Mouse (Mus musculus) spleen, postnatal 14 days (tissue): ENCODE measurements around the gene Fgfr2.

Experiments
- DNase-seq, 2 experiments: peaks; one replicate each; pipeline ENCODE4 v3.0.0; 2021 to 2022; ENCODE audit warnings: low spot score in 2 of 2

The Fgfr2 gene

DNA sequence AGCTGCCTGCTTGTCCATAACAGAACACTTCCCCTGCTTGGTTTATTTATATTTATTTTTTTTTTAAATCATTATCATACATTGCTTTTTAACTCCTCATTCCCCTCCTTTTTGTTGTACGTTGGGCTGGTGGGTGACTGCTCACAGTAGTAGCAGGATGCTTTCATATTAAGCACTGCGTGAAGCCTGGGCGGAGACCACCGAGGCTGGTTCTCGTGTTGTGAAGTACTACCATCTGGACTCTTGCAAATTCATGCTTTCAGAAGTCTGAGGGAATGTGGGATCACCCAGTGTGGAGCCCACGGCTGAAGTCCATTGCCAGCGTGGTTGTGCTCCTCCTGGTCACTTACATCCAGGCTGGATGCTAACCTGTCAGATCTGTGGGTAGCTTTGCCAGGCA is 2391.4 kb downstream of the Fgfr2 start:
- no peak for DNase-seq

DNA sequence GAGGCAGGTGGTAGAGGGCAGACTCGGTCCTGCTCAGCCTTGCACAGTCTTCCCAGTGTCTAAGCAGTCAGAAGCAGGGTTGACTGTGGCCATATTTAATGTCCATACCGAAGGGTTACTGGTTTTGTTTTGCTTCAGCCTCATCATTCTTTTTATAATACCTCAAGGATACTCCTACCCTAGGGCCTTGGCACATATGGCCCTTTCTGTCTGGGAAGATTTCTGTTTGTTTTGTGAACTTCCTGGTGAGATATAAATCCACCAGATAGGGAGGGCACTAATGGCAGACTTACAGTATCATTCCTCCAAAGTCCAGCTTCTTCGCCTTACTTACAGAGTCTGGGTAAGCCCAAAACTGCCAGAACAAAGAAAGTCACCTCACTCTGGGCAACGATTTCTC is 2395.6 kb downstream of the Fgfr2 start:
- no peak for DNase-seq

DNA sequence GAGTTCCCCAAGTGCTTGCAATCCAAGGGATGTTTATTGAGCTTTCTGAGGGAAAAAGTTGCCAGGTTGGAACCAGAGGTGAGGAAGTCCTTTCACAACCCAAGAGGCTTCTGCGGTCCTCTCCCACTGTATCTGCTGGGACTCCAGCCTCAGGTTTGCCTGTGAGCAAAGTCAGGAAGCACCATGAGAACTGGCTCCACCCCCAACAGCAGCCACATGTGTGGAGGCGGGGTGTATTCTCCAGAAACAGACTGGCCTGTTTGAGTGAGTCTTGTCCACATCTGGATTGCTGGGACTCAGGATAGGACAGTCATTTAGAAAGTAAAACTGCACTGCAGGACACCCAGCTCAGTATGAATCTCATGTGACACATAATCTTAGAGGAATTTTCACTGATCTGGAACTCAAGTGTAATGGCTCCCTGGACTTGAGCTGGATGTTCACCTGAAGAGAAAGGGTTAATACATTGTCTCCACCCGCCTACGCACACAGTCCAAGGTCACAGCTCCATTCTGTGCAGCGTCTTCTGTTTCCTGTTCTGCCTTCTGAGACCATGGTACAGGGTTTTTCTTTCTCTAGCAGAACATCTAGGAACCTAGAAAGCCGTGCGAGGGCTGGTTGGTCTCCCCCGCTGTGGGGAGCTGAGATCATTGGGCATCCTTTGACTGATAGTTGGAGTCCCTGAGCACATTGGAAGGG is 2396.3 kb downstream of the Fgfr2 start:
- DNase-seq: no peak

GRCm38 (mm10) chr7:130726185-130726584 is 2397.0 kb downstream of the Fgfr2 start:
- DNase-seq: no peak

DNA sequence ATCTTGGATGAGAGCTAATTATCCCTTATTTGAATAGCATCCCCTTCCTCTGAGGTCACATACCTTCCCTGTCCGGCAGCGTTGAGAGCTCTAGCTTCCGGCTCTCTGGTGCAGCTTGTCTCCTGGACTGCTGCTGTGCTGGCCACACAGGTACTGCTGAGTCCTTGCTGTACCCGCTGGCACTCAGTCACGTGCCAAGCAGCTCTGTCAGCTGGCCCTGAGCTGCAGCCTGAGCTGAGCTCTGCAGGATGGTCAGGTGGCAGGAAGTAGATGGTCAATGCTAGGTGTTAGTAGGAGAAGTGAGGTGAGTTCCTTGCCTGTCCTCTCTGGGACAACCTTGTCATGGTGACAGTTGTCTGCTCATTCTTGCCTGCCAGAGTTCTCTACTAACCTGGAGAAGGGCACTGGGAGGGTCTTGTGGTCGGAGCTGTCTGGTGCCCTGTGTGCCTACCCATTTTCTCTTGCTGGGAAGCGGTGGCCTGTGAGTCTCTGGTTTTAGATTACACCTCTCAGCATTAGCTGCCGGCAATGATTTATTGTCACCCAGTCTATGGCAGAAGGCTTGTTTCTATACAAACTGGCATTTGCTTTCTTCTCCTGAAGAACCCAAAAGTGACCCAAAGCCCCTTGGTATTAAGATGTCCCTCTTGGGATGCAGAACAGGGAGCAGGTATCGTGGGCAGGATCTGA is 2402.4 kb downstream of the Fgfr2 start:
- no peak for DNase-seq

DNA sequence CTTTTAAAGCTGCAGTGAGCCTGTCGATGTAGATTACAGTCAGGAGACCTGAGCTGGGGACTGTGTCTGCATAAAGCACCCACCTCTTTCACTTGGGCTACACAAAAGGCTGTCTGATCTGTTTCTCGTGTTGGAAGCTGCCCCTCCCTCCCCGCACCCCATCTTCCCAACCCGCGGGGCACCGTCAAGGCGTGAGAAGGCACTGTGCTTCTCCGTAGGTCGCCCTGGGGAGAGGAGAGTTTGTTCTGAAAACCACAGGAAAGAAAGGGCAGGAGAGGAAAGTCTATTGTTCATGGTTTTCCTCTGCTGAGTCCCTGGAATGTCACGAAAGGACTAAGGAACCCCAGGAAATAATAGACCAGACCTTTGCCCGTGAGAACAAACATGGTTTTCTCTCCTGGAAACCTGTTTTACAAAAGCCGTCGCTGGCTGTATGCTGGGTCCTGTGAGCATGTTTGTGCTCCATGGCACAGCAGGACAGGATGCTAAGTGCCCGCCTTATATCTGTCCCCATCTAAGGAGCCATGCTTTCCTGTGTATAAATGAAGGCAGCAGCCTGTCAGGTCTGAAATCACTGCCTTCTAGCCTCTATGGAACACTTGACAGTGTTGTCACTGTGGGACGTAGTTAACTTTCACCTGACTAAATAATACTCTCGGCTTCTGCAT is 2403.1 kb downstream of the Fgfr2 start:
- no peak for DNase-seq

GRCm38 (mm10) chr7:130716989-130717388 is 2406.2 kb downstream of the Fgfr2 start:
- no peak for DNase-seq

DNA sequence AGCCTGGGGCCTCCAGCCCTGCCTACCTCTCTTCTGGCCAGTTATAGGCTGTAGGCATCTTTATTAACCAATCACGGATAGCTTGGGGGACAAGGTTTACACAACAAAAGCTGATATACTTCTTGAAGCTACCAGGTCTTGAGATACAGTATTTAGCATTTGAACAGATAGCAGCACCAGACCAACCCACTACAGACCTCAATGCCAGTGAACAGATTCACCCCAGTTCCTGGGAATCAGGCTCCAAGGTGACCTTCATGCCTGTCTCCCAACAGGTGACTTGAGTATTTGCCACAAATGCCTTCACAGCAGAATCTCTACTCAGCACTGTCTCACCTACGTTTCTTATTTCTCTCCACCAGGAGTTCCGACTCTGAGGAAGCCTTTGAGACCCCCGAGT is 2406.8 kb downstream of the Fgfr2 start:
- no peak for DNase-seq

DNA sequence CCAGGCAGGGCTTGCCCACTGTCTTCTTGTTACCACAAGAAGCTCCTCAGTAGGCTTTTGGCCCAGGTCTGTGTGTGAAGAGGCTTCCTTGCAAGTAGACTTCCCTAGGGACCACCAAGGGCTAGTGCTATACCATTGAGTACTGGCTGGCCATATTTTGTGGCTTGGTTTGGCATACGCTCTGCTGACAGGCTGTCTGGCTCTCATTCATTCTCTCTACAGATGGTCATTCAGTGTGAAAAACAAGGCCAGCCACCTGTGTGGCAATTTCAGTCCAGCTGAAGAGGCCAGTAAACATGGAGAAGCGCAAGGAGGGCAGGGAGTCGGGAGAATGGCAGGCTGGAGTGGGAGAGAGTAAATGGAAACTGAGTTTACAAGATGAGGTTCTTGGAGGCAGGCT is 2407.7 kb downstream of the Fgfr2 start:
- DNase-seq: no peak

- no peak for DNase-seq
Observed at GRCm38 (mm10) chr7:130713319-130713718, 2409.8 kb downstream of the Fgfr2 start.

- DNase-seq: no peak
Observed at GRCm38 (mm10) chr7:130711851-130712250, 2411.3 kb downstream of the Fgfr2 start.

DNA sequence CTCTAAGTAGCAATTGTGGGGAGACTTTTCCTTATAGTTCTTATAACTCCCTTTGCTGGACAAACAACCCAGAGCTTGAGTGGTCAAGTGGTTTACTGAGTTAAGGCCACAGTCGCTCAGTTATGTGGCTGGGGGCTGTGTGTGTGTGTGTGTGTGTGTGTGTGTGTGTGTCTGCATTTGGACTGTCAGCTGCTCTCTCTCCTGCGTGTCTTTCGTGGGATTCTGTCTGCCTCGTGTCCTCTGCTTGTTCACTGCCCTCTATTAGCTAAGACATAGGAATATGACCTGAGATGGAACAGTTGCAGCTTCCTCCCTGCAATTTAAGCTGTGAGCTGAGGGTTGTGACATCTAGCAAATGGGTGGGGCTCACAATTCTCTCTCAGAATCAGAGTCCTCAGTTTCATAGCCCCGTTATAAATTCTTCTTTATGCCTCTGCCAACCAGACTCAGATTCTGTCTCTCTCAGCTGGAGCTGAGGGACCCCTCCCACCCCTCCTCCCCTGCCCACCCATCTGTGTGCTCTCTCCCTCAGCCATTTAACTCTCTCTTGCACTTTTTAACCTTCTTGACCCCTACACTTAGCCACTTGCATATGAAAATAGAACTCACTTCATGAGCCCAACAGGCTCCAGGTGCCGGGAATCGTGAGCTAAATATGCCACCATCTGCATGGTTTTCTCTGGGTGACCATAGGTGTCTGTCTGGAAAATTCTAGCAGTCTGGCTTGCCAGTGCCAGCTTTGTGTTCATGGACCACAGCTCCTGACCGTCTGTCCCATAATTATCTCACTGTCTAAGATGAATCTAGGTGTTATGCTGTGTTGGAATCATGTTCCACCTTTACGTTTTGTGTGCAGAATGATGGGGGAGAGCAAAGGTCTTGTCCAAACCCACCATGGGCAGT is 2413.5 kb downstream of the Fgfr2 start:
- DNase-seq: no peak

- DNase-seq: no peak
Observed at GRCm38 (mm10) chr7:130708940-130709339, 2414.2 kb downstream of the Fgfr2 start.

DNA sequence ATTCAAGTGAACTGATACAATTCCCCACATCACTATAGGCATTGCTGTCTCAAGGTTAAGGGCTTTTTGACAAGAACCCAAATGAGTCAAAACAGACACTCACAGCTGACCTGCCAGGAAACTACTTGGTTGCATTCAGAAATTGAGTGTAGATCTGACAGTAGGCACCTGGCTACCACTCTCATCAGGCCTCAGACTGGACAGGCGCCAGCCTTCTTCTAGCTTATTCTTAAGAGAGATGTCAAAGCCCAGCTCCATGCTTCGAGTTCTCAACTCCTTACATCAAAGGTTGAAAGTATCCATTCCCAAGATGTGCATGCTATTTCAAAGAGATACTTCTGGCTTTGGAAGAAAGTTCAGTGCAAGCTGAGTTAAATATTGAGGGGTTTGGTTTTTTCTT is 2417.9 kb downstream of the Fgfr2 start:
- no peak for DNase-seq

GRCm38 (mm10) chr7:130701336-130701735 is 2421.8 kb downstream of the Fgfr2 start:
- DNase-seq: no peak

DNA sequence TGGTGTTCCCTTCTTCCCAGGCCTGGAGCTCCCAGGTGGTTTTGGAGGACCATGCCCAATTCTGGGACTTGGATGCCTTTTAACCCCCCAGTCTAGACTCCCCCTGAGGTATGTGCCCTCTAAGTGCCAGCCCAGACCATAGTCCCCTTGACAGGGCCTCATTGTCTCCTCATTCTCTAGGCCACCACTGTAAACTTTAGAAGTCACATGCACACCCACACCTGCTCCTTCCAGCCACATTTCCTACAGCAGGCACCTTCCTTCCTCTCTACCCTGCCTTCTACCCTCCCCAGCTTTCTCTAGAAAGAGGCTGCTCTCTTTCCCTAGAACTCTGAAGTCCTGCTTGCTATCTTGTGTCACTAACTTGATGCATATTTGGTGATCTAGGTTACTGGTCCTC is 2424.7 kb downstream of the Fgfr2 start:
- DNase-seq: no peak

DNA sequence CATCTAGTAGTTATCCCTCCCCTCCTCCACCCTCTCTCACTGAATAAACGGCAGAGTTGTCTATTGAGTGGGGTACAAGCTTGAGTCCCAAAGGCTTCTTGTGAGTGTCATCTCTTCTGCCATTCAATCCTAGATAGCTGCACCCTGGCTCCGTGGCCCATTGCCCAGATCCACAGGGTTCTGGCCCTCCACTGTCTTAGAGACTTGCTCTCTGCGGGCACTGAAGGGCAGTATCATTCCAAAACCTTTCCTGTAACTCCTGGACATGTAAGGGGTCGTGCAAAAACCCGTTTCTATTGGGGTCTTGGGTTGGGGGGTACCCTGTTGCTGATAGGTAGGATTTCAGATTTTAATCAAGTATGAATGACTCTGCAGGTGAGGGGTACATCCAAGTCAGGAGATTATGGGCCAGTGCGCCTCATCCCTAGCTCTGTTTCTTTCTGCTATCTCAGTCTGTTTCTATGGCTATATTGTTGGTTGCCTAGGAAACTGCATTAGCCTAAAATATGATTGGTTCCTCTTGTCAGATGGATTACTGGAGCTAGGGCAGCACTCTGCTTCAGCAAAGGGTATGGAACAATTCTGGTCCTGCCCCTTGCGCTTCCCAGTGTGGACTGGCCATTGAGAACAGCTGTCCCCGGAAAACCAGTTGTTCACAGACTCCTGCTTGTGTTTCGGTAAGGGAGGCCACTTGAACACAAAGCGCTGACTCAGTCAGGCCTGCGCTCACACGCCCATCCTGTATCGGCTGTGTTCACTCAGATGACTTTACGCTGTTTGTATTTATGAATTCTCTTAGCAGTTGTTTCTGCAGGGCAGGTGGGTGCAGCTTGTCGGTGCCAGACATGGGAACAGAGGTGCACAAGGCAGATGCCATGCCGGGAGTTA is 2426.6 kb downstream of the Fgfr2 start:
- DNase-seq: no peak

DNA sequence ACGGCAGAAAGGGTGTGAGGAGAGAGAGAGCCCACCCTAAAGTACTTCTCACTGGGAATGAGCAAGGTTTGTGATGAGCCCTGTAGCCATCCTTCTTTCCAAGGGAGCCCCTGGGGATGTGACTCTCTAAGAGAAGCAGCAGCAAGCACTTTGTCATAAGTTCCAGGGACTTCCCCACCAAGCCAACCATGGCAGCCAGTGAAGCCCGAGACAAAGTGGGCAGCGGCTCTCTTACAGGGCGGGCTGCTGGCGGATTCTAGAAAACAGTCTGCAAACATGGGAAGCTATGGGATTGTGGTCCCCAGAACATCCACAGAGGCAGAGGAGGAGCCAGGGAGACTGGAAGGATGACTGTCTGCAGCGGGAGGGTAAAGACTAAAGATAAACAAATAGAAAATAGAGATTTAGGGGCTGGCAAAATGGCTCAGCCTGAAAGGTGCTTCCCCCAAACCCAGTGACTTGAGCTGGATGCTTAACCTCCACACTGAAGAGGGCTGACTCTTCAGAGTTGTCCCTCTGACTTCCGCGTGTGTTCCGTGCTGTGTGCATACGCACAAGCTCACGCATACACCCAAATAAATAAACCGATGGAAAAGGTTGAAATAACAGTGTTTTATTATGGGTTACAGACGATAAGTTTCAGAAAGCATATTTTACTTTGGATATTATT is 2427.3 kb downstream of the Fgfr2 start:
- DNase-seq: no peak

DNA sequence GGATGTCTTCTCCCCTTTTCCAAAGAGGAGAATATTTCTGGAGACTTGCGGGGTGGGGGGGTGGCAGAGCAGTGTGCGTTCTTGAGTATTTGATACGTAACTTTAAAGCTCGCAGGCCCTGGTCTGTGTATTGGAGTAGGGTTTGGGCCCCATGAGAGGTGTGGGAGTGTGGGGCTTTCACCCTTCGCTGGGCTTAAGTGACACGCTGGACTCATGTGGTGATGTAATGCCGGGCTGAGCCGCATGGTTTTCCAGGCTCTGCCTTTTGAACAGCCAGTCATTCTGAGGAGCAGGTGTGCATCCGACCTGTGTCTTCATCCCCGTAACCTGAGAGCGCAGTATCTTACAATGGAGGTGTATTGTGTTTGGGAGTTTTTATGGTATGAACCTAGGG is 2429.4 kb downstream of the Fgfr2 start:
- no peak for DNase-seq
